10 mouse cellular contexts compared by ENCODE assay signal in the genomic region with DNA sequence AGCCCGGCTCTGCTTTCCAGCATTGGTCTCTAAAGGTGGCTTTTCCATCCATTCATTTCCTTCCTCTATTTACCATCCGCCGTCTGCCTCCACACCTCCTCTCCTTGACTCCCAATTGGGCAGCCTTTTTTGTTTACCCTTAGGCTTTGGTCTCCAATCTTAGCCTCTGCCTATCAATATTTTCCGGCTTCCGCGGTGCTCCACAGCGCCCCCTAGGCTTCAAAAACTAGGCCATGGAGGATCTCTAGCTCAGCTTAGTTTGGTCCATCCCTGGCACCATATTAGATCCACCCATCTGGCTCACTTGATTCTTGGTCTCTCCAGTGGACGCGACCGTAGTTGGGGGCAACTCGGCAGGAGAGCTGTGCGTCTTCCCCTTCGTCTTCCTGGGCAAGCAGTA. TPM values are rescaled to one million over a fixed set of nuclear protein-coding genes. Genes with fewer than 3 reads are reported as not detected.
DNase-seq lines count a peak whose midpoint lies in the region; ATAC-seq and TF ChIP-seq lines count a peak whose summit lies in the region.
"Had no signal": no experiment of that assay in that cellular context is flagged by ENCODE, and none has a peak within 500 bp of the region (broad histone marks: within the 10 kb centered on the region; RNA-seq: fewer than 3 reads in every experiment).

No protein-coding gene starts in this region.

- no peaks in the 10 kb centered on the region for H3K9me3 ChIP-seq in heart, embryonic 10.5 days
- no peaks in the 10 kb centered on the region for H3K9me3 ChIP-seq in lung, embryonic 14.5 days (ENCODE audit: low read depth, low read length)
- H3K9me3 ChIP-seq in megakaryocyte, embryonic 14.5 days: peaks cover 43% of the 10 kb centered on the region
- H3K9me3 ChIP-seq: embryonic facial prominence, embryonic 12.5 days had no signal

- TF ChIP-seq CTCF in lung, embryonic 14.5 days (IDR thresholded peaks at IDR 0.05; ENCODE audit: low read depth): peak; percentile 49

- no peak overlapping the region for H3K27ac ChIP-seq in heart, embryonic 10.5 days
- H3K27ac ChIP-seq in lung, embryonic 14.5 days (ENCODE audit: low read depth): no peak overlapping the region
- H3K27ac ChIP-seq: embryonic facial prominence, embryonic 12.5 days; liver, embryonic 13.5 days had no signal

- peaks cover 99% of the 10 kb centered on the region for H3K27me3 ChIP-seq in heart, embryonic 10.5 days (ENCODE audit: insufficient read depth, poor library complexity, severe bottlenecking)
- H3K27me3 ChIP-seq in lung, embryonic 14.5 days (ENCODE audit: insufficient read depth, low read length): peaks cover 79% of the 10 kb centered on the region
- peaks cover 99% of the 10 kb centered on the region for H3K27me3 ChIP-seq in megakaryocyte, embryonic 14.5 days (replicated peaks)

- H3K9ac ChIP-seq in lung, embryonic 14.5 days: no peak overlapping the region
- H3K9ac ChIP-seq: embryonic facial prominence, embryonic 12.5 days; liver, embryonic 13.5 days had no signal

- H3K4me2 ChIP-seq in lung, embryonic 14.5 days: no peak overlapping the region
- H3K4me2 ChIP-seq: embryonic facial prominence, embryonic 12.5 days; liver, embryonic 13.5 days had no signal

- peak overlapping the region; percentile 48; the same call in 1 of the 2 replicates for H3K4me3 ChIP-seq in heart, embryonic 10.5 days
- no peak overlapping the region for H3K4me3 ChIP-seq in lung, embryonic 14.5 days (ENCODE audit: low read depth, low read length)
- H3K4me3 ChIP-seq in megakaryocyte, embryonic 14.5 days (replicated peaks): peak overlapping the region; percentile 82
- H3K4me3 ChIP-seq: embryonic facial prominence, embryonic 12.5 days; liver, embryonic 13.5 days had no signal

- H3K36me3 ChIP-seq in heart, embryonic 10.5 days: no peaks in the 10 kb centered on the region
- H3K36me3 ChIP-seq in lung, embryonic 14.5 days (ENCODE audit: insufficient read depth): no peaks in the 10 kb centered on the region
- no peaks in the 10 kb centered on the region for H3K36me3 ChIP-seq in megakaryocyte, embryonic 14.5 days (replicated peaks; ENCODE audit: low read length)
- H3K36me3 ChIP-seq: embryonic facial prominence, embryonic 12.5 days; liver, embryonic 13.5 days had no signal

- no peak for ATAC-seq in lung, embryonic 14.5 days (ENCODE audit: insufficient read depth)
- ATAC-seq in megakaryocyte-erythroid progenitor cell, adult 5-6 weeks (replicated peaks; ENCODE audit: low FRiP score, low TSS enrichment, poor library complexity, severe bottlenecking): no peak

- peaks cover 34% of the 10 kb centered on the region for H3K4me1 ChIP-seq in heart, embryonic 10.5 days
- no peaks in the 10 kb centered on the region for H3K4me1 ChIP-seq in lung, embryonic 14.5 days (ENCODE audit: insufficient read depth)
- H3K4me1 ChIP-seq in megakaryocyte, embryonic 14.5 days: peaks cover 63% of the 10 kb centered on the region

- no peak for DNase-seq in heart, embryonic 10.5 days (ENCODE audit: low spot score)
- no peak for DNase-seq in heart, adult 18-20 months
- peak; percentile 28 for DNase-seq in lung, embryonic 14.5 days
- no peak for DNase-seq in lung, postnatal 14 days
- DNase-seq in T-cell, adult 2 months (ENCODE audit: low spot score): peak; percentile 37
- DNase-seq in ovary, adult 18-20 months (ENCODE audit: low spot score): no peak
- DNase-seq: liver, embryonic 13.5 days had no signal

- WGBS in heart, embryonic 10.5 days: 24% methylated on average over 13 of the region's 13 CpGs
- WGBS in lung, embryonic 14.5 days: 27% methylated on average over 13 of the region's 13 CpGs

RNA-seq across cellular contexts. Expression of gene Mmp9, which starts 9.9 kb away (rescaled TPM):
- 0.53 and 1.1 TPM in 2 replicates for polyA plus RNA-seq in heart, embryonic 10.5 days (2016; fragmentation: Nextera tagmentation; extraction: Ambion mirVana)
- total RNA-seq in heart, adult 18-20 months (2021): 1 to 10 TPM; 1.3 to 1.6 TPM
- polyA plus RNA-seq in lung, embryonic 14.5 days (2014; fragmentation: Nextera tagmentation; extraction: Ambion mirVana): 0.24 and 0.25 TPM in 2 replicates
- 2.4 TPM in 1 of 2 replicates, not detected in the other for polyA plus RNA-seq in megakaryocyte, embryonic 14.5 days (2012; ENCODE audit: insufficient read depth, low replicate concordance)
- total RNA-seq in megakaryocyte-erythroid progenitor cell, adult 5-6 weeks (2014; fragmentation: Nextera tagmentation): 7.1 TPM in 1 of 2 replicates, not detected in the other
- total RNA-seq in megakaryocyte-erythroid progenitor cell, adult 5-6 weeks (2017): 0.65 and 2.0 TPM in 2 replicates

RNA-seq across cellular contexts. Expression of gene Slc12a5, which starts 10.1 kb away (rescaled TPM):
- polyA plus RNA-seq in heart, embryonic 10.5 days (2016; fragmentation: Nextera tagmentation; extraction: Ambion mirVana): 0.74 and 0.92 TPM in 2 replicates
- 1 to 10 TPM; 2.0 to 2.3 TPM for total RNA-seq in heart, adult 18-20 months (2021)
- polyA plus RNA-seq in lung, embryonic 14.5 days (2014; fragmentation: Nextera tagmentation; extraction: Ambion mirVana): 0.57 and 1.6 TPM in 2 replicates
- 0.47 and 0.89 TPM in 2 replicates for polyA plus RNA-seq in megakaryocyte, embryonic 14.5 days (2012; ENCODE audit: insufficient read depth, low replicate concordance)
- 0.35 TPM in 1 of 2 replicates, not detected in the other for total RNA-seq in megakaryocyte-erythroid progenitor cell, adult 5-6 weeks (2014; fragmentation: Nextera tagmentation)
- total RNA-seq in megakaryocyte-erythroid progenitor cell, adult 5-6 weeks (2017): 0.34 and 0.61 TPM in 2 replicates

RNA-seq across cellular contexts. Expression of gene Zfp335, which starts 38.9 kb away (rescaled TPM):
- polyA plus RNA-seq in heart, embryonic 10.5 days (2016; fragmentation: Nextera tagmentation; extraction: Ambion mirVana): 12.6 and 13.5 TPM in 2 replicates
- 1 to 10 TPM; 6.8 to 7.7 TPM for total RNA-seq in heart, adult 18-20 months (2021)
- polyA plus RNA-seq in lung, embryonic 14.5 days (2014; fragmentation: Nextera tagmentation; extraction: Ambion mirVana): 14.8 and 15.8 TPM in 2 replicates
- polyA plus RNA-seq in megakaryocyte, embryonic 14.5 days (2012; ENCODE audit: insufficient read depth, low replicate concordance): 21.8 and 45.9 TPM in 2 replicates
- total RNA-seq in megakaryocyte-erythroid progenitor cell, adult 5-6 weeks (2014; fragmentation: Nextera tagmentation): 23.5 and 27.2 TPM in 2 replicates
- 5.8 and 8.6 TPM in 2 replicates for total RNA-seq in megakaryocyte-erythroid progenitor cell, adult 5-6 weeks (2017)

Comparison
In these comparisons a context has a peak if more than half of its experiments do, and no peak if none do; other contexts are left out.
1. DNase-seq: peak in lung, embryonic 14.5 days (single experiment) and T-cell, adult 2 months (single experiment); none in heart, embryonic 10.5 days (single experiment), heart, adult 18-20 months (0 of 2), lung, postnatal 14 days (single experiment) and ovary, adult 18-20 months (single experiment).